ENCODE assay signal across 1 mouse cellular context in genomic region chr4:155993606-155994005, GRCm38 (mm10).
TF ChIP-seq lines count a peak whose summit lies in the region.

No protein-coding gene starts in this region.

TF ChIP-seq in MEL, 35 proteins besides CTCF, POLR2A, EP300 and RAD21:
- TF ChIP-seq TBP (IDR thresholded peaks at IDR 0.05; ENCODE audit: low read depth, low read length) = no peak
- TF ChIP-seq MXI1 (IDR thresholded peaks at IDR 0.05; ENCODE audit: low read depth, low read length) = 0 out of 2 replicates have a peak, but pooled peaks have one; percentile 33
- peak; percentile 95 for TF ChIP-seq CHD1 (IDR thresholded peaks at IDR 0.05; ENCODE audit: low read depth, low read length)
- no peak for TF ChIP-seq MEF2A (IDR thresholded peaks at IDR 0.05; ENCODE audit: extremely low read depth, insufficient replicate concordance, low read depth, low read length, poor library complexity, severe bottlenecking)
- no peak for TF ChIP-seq CHD2 (IDR thresholded peaks at IDR 0.05; ENCODE audit: low read length)
TF ChIP-seq in MEL: peak in this region for 2.
